Mouse (Mus musculus) heart, adult 11 months (tissue): ENCODE results near the gene Gm9936.

Experiments used
- DNase-seq: peaks from one replicate; pipeline ENCODE4 v3.0.0; 2022

The Gm9936 gene

GRCm38 (mm10) chr5:114829740-114830139 is 28.7 kb downstream of the Gm9936 start:
- DNase-seq, result peak; percentile 75

- DNase-seq, result peak; percentile 96
Measured at GRCm38 (mm10) chr5:114827427-114827826, 31.1 kb downstream of the Gm9936 start.

GRCm38 (mm10) chr5:114825978-114826691 is 32.3 kb downstream of the Gm9936 start:
- DNase-seq, result peak; percentile 94

- peak; percentile 89 for DNase-seq
Measured at GRCm38 (mm10) chr5:114824197-114824596, 34.3 kb downstream of the Gm9936 start.

GRCm38 (mm10) chr5:114822796-114823688 is 35.4 kb downstream of the Gm9936 start, which contains the start of gene 1500011B03Rik:
Gene 1500011B03Rik, minus strand, starts transcription at chr5:114823468.
- peak; percentile 96 for DNase-seq

GRCm38 (mm10) chr5:114818124-114818523 is 40.4 kb downstream of the Gm9936 start:
- peak; percentile 86 for DNase-seq

GRCm38 (mm10) chr5:114816599-114816998 is 41.9 kb downstream of the Gm9936 start:
- DNase-seq, result no peak

GRCm38 (mm10) chr5:114813525-114814181 is 44.8 kb downstream of the Gm9936 start:
- peak; percentile 98 for DNase-seq

GRCm38 (mm10) chr5:114809826-114810225 is 48.7 kb downstream of the Gm9936 start:
- peak; percentile 87 for DNase-seq

- DNase-seq, result peak; percentile 78
Measured at GRCm38 (mm10) chr5:114809181-114809756, 49.2 kb downstream of the Gm9936 start.

GRCm38 (mm10) chr5:114808385-114808784 is 50.1 kb downstream of the Gm9936 start:
- peak; percentile 87 for DNase-seq

GRCm38 (mm10) chr5:114807893-114808292 is 50.6 kb downstream of the Gm9936 start:
- peak; percentile 83 for DNase-seq

- no peak for DNase-seq
Measured at GRCm38 (mm10) chr5:114807468-114807867, 51.0 kb downstream of the Gm9936 start.

- no peak for DNase-seq
Measured at GRCm38 (mm10) chr5:114807063-114807462, 51.4 kb downstream of the Gm9936 start.

- peak; percentile 89 for DNase-seq
Measured at GRCm38 (mm10) chr5:114806636-114807035, 51.8 kb downstream of the Gm9936 start.
